Mouse (Mus musculus): ENCODE data around the gene Jade2. TPM values are rescaled to one million over a fixed set of nuclear protein-coding genes. Genes with fewer than 3 reads are reported as not detected.
A peak's percentile ranks its signal among the peaks of the same experiment; 100 is the strongest.

Jade2 gene
- polyA plus RNA-seq, 1 experiment from 2014 or later = 0.78 TPM

DNA sequence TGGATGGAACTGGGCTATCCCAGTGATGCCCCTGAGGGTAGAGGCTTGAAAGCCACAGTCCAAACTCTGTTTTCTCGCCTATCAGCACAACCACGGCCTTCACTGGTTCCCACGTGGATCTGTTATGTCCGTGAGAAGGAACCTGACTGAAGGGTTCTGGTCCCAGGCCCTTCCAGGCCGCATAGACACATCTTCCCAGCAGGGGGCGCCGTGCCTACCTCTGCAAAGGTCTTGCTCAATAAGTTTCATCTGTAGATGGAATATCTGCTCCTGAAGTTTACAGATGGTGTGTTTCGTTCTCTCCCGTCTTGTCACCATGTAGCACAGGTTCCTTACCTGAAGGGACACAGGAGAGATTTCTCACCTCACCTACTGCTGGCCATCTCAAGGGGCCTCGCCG is 36.6 kb downstream of the Jade2 start:
- DNase-seq (ENCODE audit: low spot score) = peak; percentile 87
- Histone ChIP-seq H3K27ac (no peak overlapping the region), H3K9me3 (replicated peaks) (no peaks in the 10 kb centered on the region), H3K4me3 (no peak overlapping the region), H3K36me3 (no peaks in the 10 kb centered on the region), H3K27me3 (ENCODE audit: low read depth, poor library complexity, severe bottlenecking) (no peaks in the 10 kb centered on the region), H3K4me1 (peaks cover 4% of the 10 kb centered on the region)
- WGBS = 50% methylated on average over 11 of the region's 11 CpGs

DNA sequence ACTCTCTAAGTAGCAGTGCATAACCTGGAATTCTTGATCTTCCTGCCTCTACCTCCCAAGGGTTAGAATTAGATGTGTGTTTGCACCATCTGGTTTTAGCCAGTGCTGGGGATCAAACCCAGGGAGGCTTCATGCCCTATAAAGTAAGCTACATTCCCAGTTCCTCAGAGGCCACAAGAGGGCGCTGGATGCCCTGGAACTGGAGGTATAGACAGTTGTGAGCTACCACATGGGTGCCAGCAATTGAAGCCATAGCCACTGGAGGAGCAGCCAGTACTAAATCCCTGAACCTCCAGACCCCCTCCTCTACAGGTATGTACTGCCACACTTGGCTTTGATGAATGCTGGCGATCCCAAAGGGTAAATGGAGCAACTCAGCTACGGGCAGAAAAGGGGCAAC is 37.5 kb downstream of the Jade2 start:
- 76% methylated on average over 3 of the region's 3 CpGs for WGBS
- no peaks in the 10 kb centered on the region for H3K36me3 ChIP-seq
- no peak for DNase-seq (ENCODE audit: low spot score)
- peaks cover 4% of the 10 kb centered on the region for H3K4me1 ChIP-seq
- no peak overlapping the region for H3K4me3 ChIP-seq
- H3K9me3 ChIP-seq (replicated peaks) = no peaks in the 10 kb centered on the region
- no peak overlapping the region for H3K27ac ChIP-seq
- H3K27me3 ChIP-seq (ENCODE audit: low read depth, poor library complexity, severe bottlenecking) = no peaks in the 10 kb centered on the region

DNA sequence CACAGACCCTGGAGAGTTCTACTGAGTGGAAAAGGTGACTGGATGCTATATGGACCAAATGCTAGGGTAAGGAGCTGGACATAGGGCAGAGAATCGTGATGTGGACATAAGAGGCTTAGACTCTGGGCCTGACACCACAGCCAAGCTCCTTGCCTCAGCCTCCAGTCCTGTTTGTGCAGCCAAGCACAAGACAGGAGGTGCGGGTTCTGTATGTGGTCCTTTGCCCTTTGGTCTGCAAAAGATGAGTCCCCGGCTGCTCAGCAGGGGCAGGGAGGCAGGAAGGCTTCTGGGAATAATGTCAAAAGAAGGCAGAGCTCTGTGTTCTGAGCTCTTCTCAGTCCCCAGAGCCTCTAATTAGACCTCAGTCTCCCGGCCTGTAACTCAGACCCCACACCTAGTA is 38.6 kb downstream of the Jade2 start:
- H3K36me3 ChIP-seq = no peaks in the 10 kb centered on the region
- 91% methylated on average over 4 of the region's 4 CpGs for WGBS
- no peak overlapping the region for H3K27ac ChIP-seq
- no peak overlapping the region for H3K4me3 ChIP-seq
- H3K4me1 ChIP-seq = peaks cover 4% of the 10 kb centered on the region
- no peak for DNase-seq (ENCODE audit: low spot score)
- no peaks in the 10 kb centered on the region for H3K9me3 ChIP-seq (replicated peaks)
- no peaks in the 10 kb centered on the region for H3K27me3 ChIP-seq (ENCODE audit: low read depth, poor library complexity, severe bottlenecking)

DNA sequence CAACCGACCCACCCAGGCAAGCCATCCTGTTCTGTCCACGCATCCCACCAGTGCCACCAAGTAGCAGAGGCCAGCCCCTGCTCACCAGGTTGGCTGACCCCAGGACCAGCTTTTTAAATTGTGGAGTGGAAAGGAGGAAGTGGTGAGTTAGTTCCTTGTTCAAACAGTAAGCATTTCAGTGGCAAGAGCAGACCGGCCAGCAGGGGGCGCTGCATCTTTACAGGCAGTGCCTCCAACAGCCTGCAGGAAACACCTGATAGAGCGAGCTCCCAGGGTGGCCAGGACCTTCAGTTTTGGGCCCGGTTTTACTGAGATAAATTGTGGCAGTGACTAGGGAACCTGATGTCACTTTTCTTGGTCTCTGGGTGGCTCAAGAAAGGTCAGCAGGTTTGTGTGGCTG is 39.7 kb downstream of the Jade2 start:
- peaks cover 4% of the 10 kb centered on the region for H3K4me1 ChIP-seq
- no peak overlapping the region for H3K4me3 ChIP-seq
- DNase-seq (ENCODE audit: low spot score) = peak; percentile 96
- H3K27ac ChIP-seq = no peak overlapping the region
- H3K36me3 ChIP-seq = no peaks in the 10 kb centered on the region
- no peaks in the 10 kb centered on the region for H3K9me3 ChIP-seq (replicated peaks)
- 45% methylated on average over 6 of the region's 6 CpGs for WGBS
- H3K27me3 ChIP-seq (ENCODE audit: low read depth, poor library complexity, severe bottlenecking) = no peaks in the 10 kb centered on the region

DNA sequence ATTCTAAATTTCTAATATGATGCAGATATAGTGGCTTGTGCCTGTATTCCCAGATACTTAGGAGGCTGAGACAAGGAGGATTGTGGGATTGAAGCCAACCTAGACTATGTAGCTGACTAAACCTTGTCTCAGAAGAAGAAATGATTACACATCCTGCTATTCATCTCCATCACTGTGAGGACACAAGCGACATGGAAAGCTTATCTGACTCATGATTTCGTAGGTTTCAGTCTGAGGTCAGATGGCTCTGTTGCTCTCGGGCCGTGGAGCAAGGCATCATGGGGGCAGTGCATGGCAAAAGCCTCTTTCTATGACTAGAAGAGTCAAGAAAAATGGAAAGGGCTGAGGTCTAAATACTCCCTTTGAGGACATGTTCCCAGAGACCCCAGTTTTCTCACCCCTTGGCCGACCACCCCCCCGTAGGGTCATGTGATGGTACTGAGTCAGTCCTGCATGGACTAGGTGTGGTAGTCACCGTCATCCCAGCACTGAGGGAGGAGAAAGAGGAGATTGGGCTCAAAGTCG is 45.4 kb downstream of the Jade2 start:
- no peak for DNase-seq (ENCODE audit: low spot score)
- WGBS = 91% methylated on average over 8 of the region's 8 CpGs
- Histone ChIP-seq H3K36me3 (no peaks in the 10 kb centered on the region), H3K9me3 (replicated peaks) (no peaks in the 10 kb centered on the region), H3K4me1 (peaks cover 10% of the 10 kb centered on the region), H3K27ac (no peak overlapping the region), H3K4me3 (no peak overlapping the region), H3K27me3 (ENCODE audit: low read depth, poor library complexity, severe bottlenecking) (no peaks in the 10 kb centered on the region)

DNA sequence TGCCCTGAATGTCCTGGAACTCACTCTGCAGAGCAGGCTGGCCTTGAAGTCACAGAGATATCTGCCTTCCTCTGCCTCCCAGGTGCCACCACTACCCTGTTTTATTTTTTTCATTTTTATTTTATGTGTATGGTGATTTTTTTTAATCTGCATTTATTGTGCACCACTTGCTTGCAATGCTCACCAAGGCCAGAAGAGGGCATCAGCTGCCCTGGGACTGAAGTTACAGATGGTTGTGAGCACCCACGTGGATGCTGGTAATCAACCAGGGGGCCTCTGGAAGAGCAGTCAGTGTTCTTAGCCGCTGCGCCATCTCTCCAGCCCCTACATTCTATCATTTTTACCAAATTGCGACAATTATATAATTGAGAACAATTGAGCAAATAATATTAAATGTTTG is 46.2 kb downstream of the Jade2 start:
- H3K9me3 ChIP-seq (replicated peaks) = no peaks in the 10 kb centered on the region
- 86% methylated on average over 4 of the region's 4 CpGs for WGBS
- no peak for DNase-seq (ENCODE audit: low spot score)
- H3K27ac ChIP-seq = no peak overlapping the region
- no peak overlapping the region for H3K4me3 ChIP-seq
- H3K36me3 ChIP-seq = no peaks in the 10 kb centered on the region
- H3K4me1 ChIP-seq = peaks cover 11% of the 10 kb centered on the region
- H3K27me3 ChIP-seq (ENCODE audit: low read depth, poor library complexity, severe bottlenecking) = no peaks in the 10 kb centered on the region

DNA sequence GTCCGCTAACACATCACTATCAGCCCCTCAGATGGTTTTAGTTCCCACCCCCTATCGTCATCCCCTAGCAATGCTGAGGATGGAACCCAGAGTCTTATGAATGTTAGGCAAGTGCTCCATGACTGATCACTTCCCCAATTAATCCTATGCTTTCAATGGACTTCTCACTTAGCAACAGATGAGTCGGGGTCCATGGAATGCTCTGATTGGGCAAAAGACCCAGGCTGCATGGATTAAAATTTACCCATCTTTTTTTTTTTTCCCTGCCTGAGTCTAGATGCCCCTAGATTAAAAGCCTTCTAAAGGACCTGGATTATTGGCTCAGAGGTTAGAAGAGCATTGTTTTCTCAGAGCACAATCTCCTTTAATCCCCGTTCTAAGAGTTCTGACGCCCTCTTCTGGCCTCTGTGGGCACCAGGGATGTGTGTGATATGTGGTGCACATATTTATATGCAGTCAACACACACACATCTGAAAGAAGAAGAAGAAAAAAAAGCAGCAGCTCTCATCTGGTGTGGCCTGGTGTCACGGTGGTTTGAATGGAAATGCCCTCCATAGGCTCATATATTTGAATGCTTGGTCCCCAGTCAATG is 47.7 kb downstream of the Jade2 start:
- 67% methylated on average over 6 of the region's 6 CpGs for WGBS
- Histone ChIP-seq H3K4me1 (peaks cover 19% of the 10 kb centered on the region), H3K27me3 (ENCODE audit: low read depth, poor library complexity, severe bottlenecking) (no peaks in the 10 kb centered on the region)

DNA sequence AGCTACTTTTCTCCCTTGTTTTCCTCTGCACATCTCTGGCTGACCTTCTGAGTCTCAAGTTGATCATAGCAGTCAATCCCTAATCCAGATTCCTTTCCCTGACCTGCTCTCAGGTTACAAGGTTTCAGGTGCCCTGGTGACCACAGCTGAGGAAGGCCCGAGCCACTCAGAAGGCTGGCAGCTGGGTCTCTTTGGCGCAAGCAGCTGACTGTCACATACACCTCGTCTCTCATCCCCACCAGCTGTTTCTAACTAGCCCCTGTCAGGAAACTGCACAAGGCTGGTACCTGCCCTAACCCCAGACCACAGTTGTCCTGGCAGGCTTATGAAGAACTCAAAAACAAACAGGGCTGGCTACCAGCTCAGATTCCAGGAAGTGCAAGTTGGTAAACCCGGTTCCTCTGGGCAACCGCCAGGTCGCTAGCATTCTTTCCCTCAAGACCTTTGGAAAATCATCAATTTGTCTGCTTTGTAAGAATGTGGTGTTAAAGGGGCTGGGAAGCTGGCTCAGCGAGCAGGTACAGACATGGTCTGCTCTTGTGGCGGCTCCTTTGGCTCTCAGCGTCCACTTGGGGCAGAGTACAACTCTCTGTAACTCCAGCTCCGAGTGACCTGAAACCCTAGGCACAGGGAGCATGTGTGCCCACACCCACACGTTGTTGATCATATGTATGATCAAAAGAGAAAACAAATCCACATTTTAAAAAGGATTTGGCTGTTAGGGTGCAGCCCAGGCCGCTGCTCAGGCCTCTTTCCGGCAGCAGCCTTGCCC is 50.2 kb downstream of the Jade2 start:
- H3K4me3 ChIP-seq = no peak overlapping the region
- H3K36me3 ChIP-seq = no peaks in the 10 kb centered on the region
- H3K4me1 ChIP-seq = peaks cover 19% of the 10 kb centered on the region
- no peaks in the 10 kb centered on the region for H3K9me3 ChIP-seq (replicated peaks)
- DNase-seq (ENCODE audit: low spot score) = no peak
- H3K27me3 ChIP-seq (ENCODE audit: low read depth, poor library complexity, severe bottlenecking) = no peaks in the 10 kb centered on the region
- H3K27ac ChIP-seq = peak overlapping the region; percentile 44; the same call in 1 of the 2 replicates
- WGBS = 48% methylated on average over 13 of the region's 13 CpGs

More for the DNA sequence above, 47.7 kb downstream of the Jade2 start:
- Histone ChIP-seq H3K27ac (no peak overlapping the region), H3K36me3 (no peaks in the 10 kb centered on the region), H3K4me3 (no peak overlapping the region), H3K9me3 (replicated peaks) (no peaks in the 10 kb centered on the region)
- DNase-seq (ENCODE audit: low spot score) = no peak

DNA sequence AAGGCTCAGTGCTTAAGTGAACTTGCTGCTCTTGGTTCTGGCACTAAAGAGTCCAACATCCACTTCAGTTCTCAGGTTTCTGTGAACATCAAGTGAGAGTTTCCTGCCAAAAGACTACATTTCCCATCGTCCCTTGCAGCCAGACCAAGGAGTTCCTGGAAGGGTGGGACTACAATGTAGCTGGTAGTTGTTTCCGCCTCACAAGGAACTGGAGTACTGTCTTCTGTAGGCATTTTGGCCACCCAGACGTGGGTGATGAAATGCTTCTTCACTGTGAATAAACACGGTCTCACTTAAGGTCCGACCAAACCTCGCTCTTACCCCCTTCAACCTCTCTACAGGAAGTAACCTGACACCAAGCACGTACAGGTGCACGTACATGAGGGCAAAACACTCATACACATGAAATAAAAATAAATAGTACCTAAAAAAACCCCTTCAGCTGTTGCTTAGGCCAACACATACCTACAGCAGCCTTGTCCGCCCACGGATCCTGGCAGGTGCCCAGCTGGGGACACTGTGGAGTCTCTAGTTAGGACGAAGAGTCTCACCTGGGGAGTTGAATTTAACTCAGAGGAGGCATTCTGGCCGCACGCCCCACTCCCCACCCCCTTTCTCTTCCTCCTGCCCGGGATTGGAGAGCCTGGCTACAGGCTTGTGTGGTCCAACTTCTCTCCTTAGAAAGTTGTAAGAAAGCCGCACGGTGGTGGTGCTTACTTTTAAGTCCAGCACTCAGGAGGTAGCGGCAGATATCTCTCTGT is 52.1 kb downstream of the Jade2 start:
- H3K27ac ChIP-seq = peak overlapping the region; percentile 75
- H3K9me3 ChIP-seq (replicated peaks) = no peaks in the 10 kb centered on the region
- H3K4me1 ChIP-seq = peaks cover 24% of the 10 kb centered on the region
- H3K27me3 ChIP-seq (ENCODE audit: low read depth, poor library complexity, severe bottlenecking) = no peaks in the 10 kb centered on the region
- WGBS = 21% methylated on average over 17 of the region's 17 CpGs
- peak; percentile 63 for DNase-seq (ENCODE audit: low spot score)
- H3K36me3 ChIP-seq = no peaks in the 10 kb centered on the region
- H3K4me3 ChIP-seq = peak overlapping the region; percentile 56

DNA sequence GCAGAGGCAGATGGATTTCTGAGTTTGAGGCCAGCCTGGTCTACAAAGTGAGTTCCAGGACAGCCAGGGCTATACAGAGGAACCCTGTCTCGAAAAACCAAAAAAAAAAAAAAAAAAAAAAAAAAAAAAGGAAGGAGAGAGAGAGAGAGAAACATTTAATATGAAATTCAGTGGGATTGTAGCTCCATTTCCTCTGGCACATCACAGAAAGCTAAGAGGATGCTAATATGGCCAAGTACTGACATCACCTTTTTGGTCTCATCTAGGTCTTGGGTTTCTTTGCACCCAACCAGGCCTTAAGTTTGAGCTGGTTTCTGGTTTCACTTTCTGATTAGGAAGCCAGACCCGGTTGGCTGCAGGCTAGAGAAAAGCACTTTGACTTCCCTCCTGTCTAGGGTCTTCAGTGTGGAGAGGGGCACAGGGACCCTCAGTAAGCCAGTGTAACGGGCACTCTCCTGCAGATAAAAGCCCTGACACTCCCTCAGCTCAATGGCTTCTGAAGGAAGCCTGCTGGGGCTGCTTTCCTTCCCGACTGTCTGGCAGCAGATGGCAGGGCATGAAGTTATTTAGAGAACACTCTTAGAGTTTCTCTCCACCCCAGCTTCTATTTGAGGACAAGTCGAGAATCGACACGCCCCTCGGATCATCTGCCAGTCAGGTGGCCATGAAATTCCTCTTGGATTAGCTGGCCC is 56.7 kb downstream of the Jade2 start:
- no peak overlapping the region for H3K4me3 ChIP-seq
- H3K4me1 ChIP-seq = peaks cover 10% of the 10 kb centered on the region
- H3K27me3 ChIP-seq (ENCODE audit: low read depth, poor library complexity, severe bottlenecking) = no peaks in the 10 kb centered on the region
- 41% methylated on average over 8 of the region's 8 CpGs for WGBS
- no peaks in the 10 kb centered on the region for H3K9me3 ChIP-seq (replicated peaks)
- no peak overlapping the region for H3K27ac ChIP-seq
- H3K36me3 ChIP-seq = no peaks in the 10 kb centered on the region
- no peak for DNase-seq (ENCODE audit: low spot score)

DNA sequence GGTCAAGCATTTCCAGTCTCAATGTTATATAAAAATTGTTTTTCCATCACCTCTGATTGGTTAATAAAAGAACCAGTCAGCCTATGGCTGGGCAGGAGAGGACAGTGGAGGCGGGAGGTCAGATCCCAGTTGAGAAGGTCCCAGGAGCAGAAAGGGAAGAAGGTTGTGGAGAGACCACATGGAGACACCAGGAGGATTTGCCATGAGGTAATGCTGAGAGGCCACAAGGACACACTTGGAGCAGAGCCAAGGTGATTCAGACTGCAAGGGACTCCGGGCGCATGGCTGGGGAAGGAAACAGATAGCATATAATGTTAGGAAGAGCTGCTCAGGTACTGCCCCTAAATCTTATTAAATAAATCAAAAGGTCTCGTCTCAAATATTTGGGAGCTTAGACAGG is 61.2 kb downstream of the Jade2 start:
- Histone ChIP-seq H3K36me3 (peaks cover 14% of the 10 kb centered on the region), H3K27ac (no peak overlapping the region), H3K9me3 (replicated peaks) (no peaks in the 10 kb centered on the region), H3K27me3 (ENCODE audit: low read depth, poor library complexity, severe bottlenecking) (no peaks in the 10 kb centered on the region), H3K4me3 (no peak overlapping the region), H3K4me1 (peaks cover 13% of the 10 kb centered on the region)
- no peak for DNase-seq (ENCODE audit: low spot score)
- 89% methylated on average over 4 of the region's 4 CpGs for WGBS

DNA sequence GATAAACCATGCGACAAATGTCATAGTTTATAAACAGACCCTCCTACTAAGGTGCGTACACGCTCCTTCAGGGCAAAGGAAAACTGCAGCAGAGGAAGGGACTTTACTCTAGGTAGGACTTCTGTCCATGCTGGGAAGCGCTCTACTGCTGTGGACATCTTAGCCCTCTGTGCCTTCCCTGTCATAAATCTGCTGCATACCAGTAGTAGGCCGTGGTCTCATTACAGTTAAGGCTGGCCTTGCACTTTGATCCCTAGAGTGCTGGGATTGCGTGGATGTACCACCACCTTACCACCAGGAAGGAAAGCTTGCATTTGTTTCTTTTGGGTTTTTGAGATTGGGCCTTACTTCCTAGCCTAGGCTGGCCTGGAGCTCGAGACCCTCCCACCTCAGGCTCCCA is 66.8 kb downstream of the Jade2 start:
- H3K9me3 ChIP-seq (replicated peaks) = no peaks in the 10 kb centered on the region
- no peak overlapping the region for H3K27ac ChIP-seq
- no peak for DNase-seq (ENCODE audit: low spot score)
- peaks cover 67% of the 10 kb centered on the region for H3K36me3 ChIP-seq
- 95% methylated on average over 7 of the region's 7 CpGs for WGBS
- no peaks in the 10 kb centered on the region for H3K27me3 ChIP-seq (ENCODE audit: low read depth, poor library complexity, severe bottlenecking)
- H3K4me1 ChIP-seq = peaks cover 7% of the 10 kb centered on the region
- no peak overlapping the region for H3K4me3 ChIP-seq
